Mouse (Mus musculus): ENCODE results near the gene Tmem108. TPM values are rescaled to one million over a fixed set of nuclear protein-coding genes. Genes with fewer than 3 reads are reported as not detected.

Gene Tmem108
- polyA plus RNA-seq, 1 experiment, result 0.01 TPM

DNA sequence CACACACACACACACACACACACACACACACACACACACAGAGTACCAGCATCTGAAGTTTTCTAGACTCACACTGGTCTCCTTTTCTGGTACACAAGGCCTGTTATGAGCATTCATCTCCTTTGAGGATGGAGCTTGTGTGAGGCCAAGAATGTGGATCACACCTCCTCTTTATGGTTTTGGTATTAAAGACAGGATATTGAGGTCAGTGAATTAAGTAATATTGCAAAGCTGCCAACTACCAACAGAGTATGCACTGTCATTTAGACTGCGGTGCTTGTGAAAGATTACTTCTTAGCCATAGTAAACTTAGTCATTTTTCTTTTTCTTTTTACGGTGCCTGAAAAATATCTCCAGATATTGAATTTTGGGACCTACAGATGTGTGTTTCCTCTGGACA, 139.8 kb downstream of the Tmem108 start:
- no peaks in the 10 kb centered on the region for H3K79me2 ChIP-seq (ENCODE audit: control insufficient read depth, insufficient read depth)
- H3K36me3 ChIP-seq (ENCODE audit: control insufficient read depth, insufficient read depth), result no peaks in the 10 kb centered on the region
- TF ChIP-seq CTCF (IDR thresholded peaks at IDR 0.05; ENCODE audit: control insufficient read depth, insufficient read depth, insufficient read length) (no peak), MAX (IDR thresholded peaks at IDR 0.05) (no peak), MYOD1 (IDR thresholded peaks at IDR 0.05; ENCODE audit: control insufficient read depth, insufficient read length, low read depth) (no peak), MYOG (IDR thresholded peaks at IDR 0.05; ENCODE audit: control insufficient read depth, extremely low read depth, insufficient read length) (no peak), USF1 (IDR thresholded peaks at IDR 0.05; ENCODE audit: low read depth) (no peak), FOSL1 (IDR thresholded peaks at IDR 0.05; ENCODE audit: insufficient read depth, low read length, poor library complexity, severe bottlenecking) (no peak), CEBPB (IDR thresholded peaks at IDR 0.05; ENCODE audit: low read depth) (no peak)
- no peaks in the 10 kb centered on the region for H3K79me3 ChIP-seq (ENCODE audit: low read depth)
- no peak overlapping the region for H3K4me3 ChIP-seq (ENCODE audit: insufficient read depth, poor library complexity, severe bottlenecking)
- H3ac ChIP-seq (ENCODE audit: control insufficient read depth, insufficient read length, low read depth), result no peak overlapping the region
- H3K27me3 ChIP-seq (ENCODE audit: control insufficient read depth, insufficient read depth, insufficient read length), result no peaks in the 10 kb centered on the region

DNA sequence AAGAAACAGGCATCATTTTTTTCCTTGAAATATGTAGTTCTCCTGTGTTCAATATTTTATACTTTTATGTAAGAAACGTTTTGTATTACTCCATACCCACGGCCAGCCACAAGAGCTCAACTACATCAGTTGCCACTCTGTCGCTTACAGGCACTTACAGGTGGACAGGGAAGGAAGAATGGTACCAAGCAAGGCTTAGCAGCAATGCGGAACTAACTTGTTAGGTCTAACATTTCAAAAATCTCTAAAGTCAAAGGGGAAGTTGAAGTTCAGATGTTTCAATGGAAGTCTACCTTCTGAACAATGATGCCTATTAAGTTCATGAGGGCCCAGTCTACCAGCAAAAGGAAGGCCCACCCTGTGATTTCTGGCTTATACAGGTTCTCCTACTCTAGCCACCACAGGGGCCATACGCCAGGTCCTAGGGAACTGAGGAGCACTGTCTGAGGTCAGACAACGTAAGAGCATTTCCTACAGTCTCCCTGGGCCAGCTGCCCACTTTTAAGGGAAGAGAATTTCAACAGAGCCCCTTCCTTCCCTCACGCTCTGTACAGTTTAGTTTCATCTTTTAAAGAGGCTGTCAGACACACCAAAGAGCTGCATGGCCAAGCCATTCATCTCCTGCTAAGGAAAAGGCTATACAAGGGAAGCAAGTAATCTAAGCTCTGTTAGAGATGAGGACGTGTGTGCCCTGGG, 141.0 kb downstream of the Tmem108 start:
- H3K36me3 ChIP-seq (ENCODE audit: control insufficient read depth, insufficient read depth), result no peaks in the 10 kb centered on the region
- TF ChIP-seq USF1 (IDR thresholded peaks at IDR 0.05; ENCODE audit: low read depth), result no peak
- TF ChIP-seq MAX (IDR thresholded peaks at IDR 0.05), result no peak
- no peak for TF ChIP-seq MYOG (IDR thresholded peaks at IDR 0.05; ENCODE audit: control insufficient read depth, extremely low read depth, insufficient read length)
- no peak for TF ChIP-seq MYOD1 (IDR thresholded peaks at IDR 0.05; ENCODE audit: control insufficient read depth, insufficient read length, low read depth)
- no peak for TF ChIP-seq FOSL1 (IDR thresholded peaks at IDR 0.05; ENCODE audit: insufficient read depth, low read length, poor library complexity, severe bottlenecking)
- no peak for TF ChIP-seq CTCF (IDR thresholded peaks at IDR 0.05; ENCODE audit: control insufficient read depth, insufficient read depth, insufficient read length)
- TF ChIP-seq CEBPB (IDR thresholded peaks at IDR 0.05; ENCODE audit: low read depth), result no peak
- H3K79me2 ChIP-seq (ENCODE audit: control insufficient read depth, insufficient read depth), result no peaks in the 10 kb centered on the region
- H3K4me3 ChIP-seq (ENCODE audit: insufficient read depth, poor library complexity, severe bottlenecking), result no peak overlapping the region
- no peak overlapping the region for H3ac ChIP-seq (ENCODE audit: control insufficient read depth, insufficient read length, low read depth)
- no peaks in the 10 kb centered on the region for H3K79me3 ChIP-seq (ENCODE audit: low read depth)
- H3K27me3 ChIP-seq (ENCODE audit: control insufficient read depth, insufficient read depth, insufficient read length), result no peaks in the 10 kb centered on the region

- Histone ChIP-seq H3K79me2 (ENCODE audit: control insufficient read depth, insufficient read depth) (no peaks in the 10 kb centered on the region), H3K27me3 (ENCODE audit: control insufficient read depth, insufficient read depth, insufficient read length) (no peaks in the 10 kb centered on the region), H3K36me3 (ENCODE audit: control insufficient read depth, insufficient read depth) (no peaks in the 10 kb centered on the region), H3ac (ENCODE audit: control insufficient read depth, insufficient read length, low read depth) (no peak overlapping the region), H3K4me3 (ENCODE audit: insufficient read depth, poor library complexity, severe bottlenecking) (no peak overlapping the region), H3K79me3 (ENCODE audit: low read depth) (no peaks in the 10 kb centered on the region)
- no peak for TF ChIP-seq CTCF (IDR thresholded peaks at IDR 0.05; ENCODE audit: control insufficient read depth, insufficient read depth, insufficient read length)
- no peak for TF ChIP-seq FOSL1 (IDR thresholded peaks at IDR 0.05; ENCODE audit: insufficient read depth, low read length, poor library complexity, severe bottlenecking)
- TF ChIP-seq MYOD1 (IDR thresholded peaks at IDR 0.05; ENCODE audit: control insufficient read depth, insufficient read length, low read depth), result no peak
- no peak for TF ChIP-seq MYOG (IDR thresholded peaks at IDR 0.05; ENCODE audit: control insufficient read depth, extremely low read depth, insufficient read length)
- TF ChIP-seq CEBPB (IDR thresholded peaks at IDR 0.05; ENCODE audit: low read depth), result no peak
- TF ChIP-seq USF1 (IDR thresholded peaks at IDR 0.05; ENCODE audit: low read depth), result no peak
- no peak for TF ChIP-seq MAX (IDR thresholded peaks at IDR 0.05)
Observed at GRCm38 (mm10) chr9:103614260-103614659, 147.4 kb downstream of the Tmem108 start.

- TF ChIP-seq MAX (IDR thresholded peaks at IDR 0.05) (no peak), MYOD1 (IDR thresholded peaks at IDR 0.05; ENCODE audit: control insufficient read depth, insufficient read length, low read depth) (no peak), FOSL1 (IDR thresholded peaks at IDR 0.05; ENCODE audit: insufficient read depth, low read length, poor library complexity, severe bottlenecking) (no peak), USF1 (IDR thresholded peaks at IDR 0.05; ENCODE audit: low read depth) (no peak), CTCF (IDR thresholded peaks at IDR 0.05; ENCODE audit: control insufficient read depth, insufficient read depth, insufficient read length) (no peak), CEBPB (IDR thresholded peaks at IDR 0.05; ENCODE audit: low read depth) (no peak), MYOG (IDR thresholded peaks at IDR 0.05; ENCODE audit: control insufficient read depth, extremely low read depth, insufficient read length) (no peak)
- no peaks in the 10 kb centered on the region for H3K79me3 ChIP-seq (ENCODE audit: low read depth)
- no peak overlapping the region for H3K4me3 ChIP-seq (ENCODE audit: insufficient read depth, poor library complexity, severe bottlenecking)
- H3K27me3 ChIP-seq (ENCODE audit: control insufficient read depth, insufficient read depth, insufficient read length), result no peaks in the 10 kb centered on the region
- H3K79me2 ChIP-seq (ENCODE audit: control insufficient read depth, insufficient read depth), result no peaks in the 10 kb centered on the region
- no peaks in the 10 kb centered on the region for H3K36me3 ChIP-seq (ENCODE audit: control insufficient read depth, insufficient read depth)
- no peak overlapping the region for H3ac ChIP-seq (ENCODE audit: control insufficient read depth, insufficient read length, low read depth)
Observed at GRCm38 (mm10) chr9:103608161-103609058, 153.2 kb downstream of the Tmem108 start.

GRCm38 (mm10) chr9:103606056-103606455, 155.6 kb downstream of the Tmem108 start:
- H3K27me3 ChIP-seq (ENCODE audit: control insufficient read depth, insufficient read depth, insufficient read length), result no peaks in the 10 kb centered on the region
- H3K79me3 ChIP-seq (ENCODE audit: low read depth), result no peaks in the 10 kb centered on the region
- no peaks in the 10 kb centered on the region for H3K79me2 ChIP-seq (ENCODE audit: control insufficient read depth, insufficient read depth)
- H3ac ChIP-seq (ENCODE audit: control insufficient read depth, insufficient read length, low read depth), result no peak overlapping the region
- TF ChIP-seq FOSL1 (IDR thresholded peaks at IDR 0.05; ENCODE audit: insufficient read depth, low read length, poor library complexity, severe bottlenecking) (no peak), CEBPB (IDR thresholded peaks at IDR 0.05; ENCODE audit: low read depth) (no peak), USF1 (IDR thresholded peaks at IDR 0.05; ENCODE audit: low read depth) (no peak), MYOD1 (IDR thresholded peaks at IDR 0.05; ENCODE audit: control insufficient read depth, insufficient read length, low read depth) (no peak), MYOG (IDR thresholded peaks at IDR 0.05; ENCODE audit: control insufficient read depth, extremely low read depth, insufficient read length) (no peak), MAX (IDR thresholded peaks at IDR 0.05) (no peak), CTCF (IDR thresholded peaks at IDR 0.05; ENCODE audit: control insufficient read depth, insufficient read depth, insufficient read length) (no peak)
- H3K4me3 ChIP-seq (ENCODE audit: insufficient read depth, poor library complexity, severe bottlenecking), result no peak overlapping the region
- H3K36me3 ChIP-seq (ENCODE audit: control insufficient read depth, insufficient read depth), result no peaks in the 10 kb centered on the region

Measured in C2C12 (cell line).